Mouse (Mus musculus) CD4-positive, CD25-positive, alpha-beta regulatory T cell, adult 4 months (primary cell): ENCODE measurements at regions not wholly inside any gene's neighbourhood (a gene's known extent, or its start where the extent isn't known, plus 50 kb on each side); places are given as distances from the start of the nearest gene placed in this dataset.

Experiments
- ATAC-seq: one replicate; pipeline ENCODE4 v1.8.0; 2017

GRCm38 (mm10) chr5:46086885-46087284 lies 229.5 kb upstream of the Lcorl start:
- ATAC-seq: no peak

- ATAC-seq: no peak
These were observed 225.9 kb upstream of the Lcorl start for GRCm38 (mm10) chr5:46083293-46083692.

- ATAC-seq: no peak
These were observed 216.3 kb upstream of the Lcorl start for GRCm38 (mm10) chr5:46073744-46074143.

GRCm38 (mm10) chr5:46073136-46073535 lies 215.7 kb upstream of the Lcorl start:
- no peak for ATAC-seq

- ATAC-seq: no peak
These were observed 202.5 kb upstream of the Lcorl start for GRCm38 (mm10) chr5:46059910-46060309.

- ATAC-seq: no peak
These were observed 197.4 kb upstream of the Lcorl start for GRCm38 (mm10) chr5:46054850-46055249.

GRCm38 (mm10) chr5:46042684-46043348 lies 185.4 kb upstream of the Lcorl start:
- ATAC-seq: no peak

GRCm38 (mm10) chr5:46033008-46033676 lies 175.7 kb upstream of the Lcorl start:
- ATAC-seq: no peak

- no peak for ATAC-seq
These were observed 174.8 kb upstream of the Lcorl start for GRCm38 (mm10) chr5:46032206-46032605.

GRCm38 (mm10) chr5:46024138-46024537 lies 166.7 kb upstream of the Lcorl start:
- ATAC-seq: no peak

- ATAC-seq: no peak
These were observed 166.0 kb upstream of the Lcorl start for GRCm38 (mm10) chr5:46023456-46023855.

GRCm38 (mm10) chr5:46022047-46022422 lies 164.6 kb upstream of the Lcorl start:
- no peak for ATAC-seq

- ATAC-seq: no peak
These were observed 164.1 kb upstream of the Lcorl start for GRCm38 (mm10) chr5:46021398-46022046.

- no peak for ATAC-seq
These were observed 162.8 kb upstream of the Lcorl start for GRCm38 (mm10) chr5:46020175-46020574.

- no peak for ATAC-seq
These were observed 150.0 kb upstream of the Lcorl start for GRCm38 (mm10) chr5:46007446-46007845.

- no peak for ATAC-seq
These were observed 149.3 kb upstream of the Lcorl start for GRCm38 (mm10) chr5:46006691-46007090.

- ATAC-seq: no peak
These were observed 148.8 kb upstream of the Lcorl start for GRCm38 (mm10) chr5:46006228-46006627.

GRCm38 (mm10) chr5:46005631-46006030 lies 148.2 kb upstream of the Lcorl start:
- no peak for ATAC-seq

GRCm38 (mm10) chr5:46002011-46002410 lies 144.6 kb upstream of the Lcorl start:
- ATAC-seq: no peak

- ATAC-seq: no peak
These were observed 100.4 kb upstream of the Lcorl start for GRCm38 (mm10) chr5:45957766-45958165.

GRCm38 (mm10) chr5:45943970-45944369 lies 86.6 kb upstream of the Lcorl start:
- ATAC-seq: no peak

- ATAC-seq: no peak
These were observed 75.6 kb upstream of the Lcorl start for GRCm38 (mm10) chr5:45932970-45933369.

GRCm38 (mm10) chr5:45931252-45931651 lies 73.8 kb upstream of the Lcorl start:
- ATAC-seq: no peak

GRCm38 (mm10) chr5:45925879-45926410 lies 68.5 kb upstream of the Lcorl start:
- ATAC-seq: peak; percentile 69
